Mouse (Mus musculus): ENCODE measurements around the gene Ormdl1.
"Not testable (repeated sequence)": the region's sequence is repeated elsewhere in the genome, so short reads cannot be mapped to it uniquely, and the experiment has no call there.

Gene Ormdl1

GRCm38 (mm10) chr1:53296581-53297383, at the start of gene Ormdl1, which contains the start of the genes Pms1 and Gm28778:
TSS of gene Ormdl1 (plus strand) at chr1:53297095.
TSS of gene Pms1 (minus strand) at chr1:53297018.
TSS of gene Gm28778 (plus strand) at chr1:53297111.
- peak; percentile 95 for DNase-seq

DNA sequence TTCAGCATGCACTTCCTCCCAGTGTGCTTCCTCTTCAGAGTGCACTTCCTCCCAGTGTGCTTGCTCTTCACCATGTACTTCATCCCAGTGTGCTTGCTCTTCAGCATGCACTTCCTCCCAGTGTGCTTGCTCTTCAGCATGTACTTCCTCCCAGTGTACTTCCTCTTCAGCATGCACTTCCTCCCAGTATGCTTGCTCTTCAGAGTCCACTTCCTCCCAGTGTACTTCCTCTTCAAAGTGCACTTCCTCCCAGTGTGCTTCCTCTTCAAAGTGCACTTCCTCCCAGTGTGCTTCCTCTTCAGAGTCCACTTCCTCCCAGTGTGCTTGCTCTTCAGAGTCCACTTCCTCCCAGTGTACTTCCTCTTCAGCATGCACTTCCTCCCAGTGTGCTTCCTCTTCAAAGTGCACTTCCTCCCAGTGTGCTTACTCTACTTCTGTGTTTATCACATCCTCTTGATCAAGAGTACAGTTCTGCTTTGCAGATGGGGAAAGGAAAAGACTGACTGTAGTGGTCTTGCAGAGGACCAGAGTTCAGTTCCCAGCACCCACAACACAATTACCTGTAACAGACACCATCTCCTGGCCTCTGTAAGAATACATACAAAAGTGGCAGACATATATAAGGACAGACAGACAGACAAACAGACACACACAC, 31.8 kb upstream of the Ormdl1 start:
- DNase-seq = not testable (repeated sequence)

GRCm38 (mm10) chr1:53269901-53270300, 27.0 kb upstream of the Ormdl1 start:
- DNase-seq = no peak

- peak; percentile 22 for DNase-seq
Observed at GRCm38 (mm10) chr1:53272646-53273045, 24.2 kb upstream of the Ormdl1 start.

- no peak for DNase-seq
Observed at GRCm38 (mm10) chr1:53291197-53291596, 5.7 kb upstream of the Ormdl1 start.

- DNase-seq = no peak
Observed at GRCm38 (mm10) chr1:53300506-53300905, 3.6 kb downstream of the Ormdl1 start.

GRCm38 (mm10) chr1:53312989-53313967, 16.4 kb downstream of the Ormdl1 start, which contains the start of gene Osgepl1:
TSS of gene Osgepl1 (plus strand) at chr1:53313624.
- DNase-seq = peak; percentile 83

GRCm38 (mm10) chr1:53321662-53322344, 24.9 kb downstream of the Ormdl1 start:
- DNase-seq = no peak

DNA sequence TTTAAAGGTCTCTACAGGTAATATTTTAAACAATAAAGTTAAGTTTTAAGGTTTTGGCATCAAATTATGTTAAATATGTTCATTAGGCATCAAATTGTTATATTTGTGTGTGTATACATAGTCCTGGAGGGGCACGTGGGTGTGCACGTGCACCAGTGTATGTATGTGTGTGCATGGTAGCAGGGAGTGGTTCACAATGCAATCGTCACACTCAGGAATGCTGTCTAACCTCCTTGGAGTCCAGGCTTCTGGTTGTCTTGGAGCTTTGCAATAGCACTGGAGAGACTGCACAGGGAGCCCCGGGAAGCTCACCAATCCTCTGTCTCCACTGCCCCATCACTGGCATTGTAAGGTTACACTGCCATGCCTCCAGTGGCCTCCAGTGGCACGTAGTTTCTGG, 26.4 kb downstream of the Ormdl1 start:
- DNase-seq = no peak

DNA sequence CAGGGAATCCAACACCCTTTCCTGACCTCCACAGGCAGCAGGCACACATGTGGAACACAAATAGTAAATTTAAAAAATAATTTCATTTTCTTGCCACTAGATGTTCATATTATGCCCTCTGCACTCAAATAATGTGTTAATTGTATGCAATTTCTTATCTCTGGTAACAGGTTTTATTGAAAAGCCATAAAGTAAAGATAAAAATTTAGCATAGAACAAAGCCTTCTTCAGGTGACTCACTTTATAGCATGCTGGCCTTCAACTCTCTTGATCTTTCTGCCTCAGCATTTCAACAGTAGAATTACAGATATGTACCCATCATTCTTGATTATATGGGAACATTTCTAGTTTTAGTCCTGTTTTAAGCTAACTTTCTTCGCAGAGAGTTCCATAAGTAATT, 27.4 kb downstream of the Ormdl1 start:
- no peak for DNase-seq

DNA sequence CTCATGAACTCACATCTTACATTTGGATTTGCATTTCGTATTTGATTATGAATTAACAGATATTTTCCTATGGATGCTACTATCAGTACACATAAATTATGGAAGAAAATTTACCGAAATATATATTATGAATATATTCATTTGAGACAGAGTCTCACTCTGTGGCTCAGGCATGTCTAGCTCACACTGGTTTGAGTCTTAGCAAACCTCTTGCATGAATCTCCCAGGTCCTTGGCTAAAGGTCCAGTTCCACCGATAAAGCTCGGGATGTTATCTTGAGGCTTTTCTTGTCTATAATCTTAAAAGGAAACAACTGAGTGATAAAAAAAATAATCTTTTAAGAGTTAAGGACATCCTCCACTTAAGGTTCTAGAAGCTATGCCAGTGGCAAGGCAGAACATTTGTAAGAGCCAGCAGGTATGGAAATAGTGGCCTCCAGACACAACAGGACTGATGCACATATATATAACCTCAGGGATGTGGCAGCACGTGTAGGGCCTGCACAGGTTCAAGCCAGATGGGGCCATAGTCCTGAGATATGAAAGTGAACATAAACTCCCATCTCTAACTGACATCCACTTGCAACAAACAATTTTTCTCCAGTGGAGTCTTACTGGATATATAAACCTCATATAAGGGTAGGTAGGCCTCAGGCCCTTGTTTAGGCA, 28.1 kb downstream of the Ormdl1 start:
- no peak for DNase-seq

GRCm38 (mm10) chr1:53333527-53333926, 36.6 kb downstream of the Ormdl1 start:
- DNase-seq = not testable (repeated sequence)

- DNase-seq = no peak
Observed at GRCm38 (mm10) chr1:53335465-53335864, 38.6 kb downstream of the Ormdl1 start.

DNA sequence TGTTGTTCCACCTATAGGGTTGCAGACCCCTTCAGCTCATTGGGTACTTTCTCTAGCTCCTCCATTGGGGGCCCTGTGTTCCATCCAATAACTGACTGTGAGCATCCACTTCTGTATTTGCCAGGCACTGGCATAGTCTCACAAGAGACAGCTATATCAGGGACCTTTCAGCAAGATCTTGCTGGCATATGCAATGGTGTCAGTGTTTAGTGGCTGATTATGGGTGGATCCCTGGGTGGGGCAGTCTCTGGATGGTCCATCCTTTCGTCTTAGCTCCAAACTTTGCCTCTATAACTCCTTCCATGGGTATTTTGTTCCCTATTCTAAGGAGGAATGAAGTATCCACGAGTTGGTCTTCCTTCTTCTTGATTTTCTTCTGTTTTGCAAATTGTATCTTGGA, 40.5 kb downstream of the Ormdl1 start:
- not testable (repeated sequence) for DNase-seq

DNA sequence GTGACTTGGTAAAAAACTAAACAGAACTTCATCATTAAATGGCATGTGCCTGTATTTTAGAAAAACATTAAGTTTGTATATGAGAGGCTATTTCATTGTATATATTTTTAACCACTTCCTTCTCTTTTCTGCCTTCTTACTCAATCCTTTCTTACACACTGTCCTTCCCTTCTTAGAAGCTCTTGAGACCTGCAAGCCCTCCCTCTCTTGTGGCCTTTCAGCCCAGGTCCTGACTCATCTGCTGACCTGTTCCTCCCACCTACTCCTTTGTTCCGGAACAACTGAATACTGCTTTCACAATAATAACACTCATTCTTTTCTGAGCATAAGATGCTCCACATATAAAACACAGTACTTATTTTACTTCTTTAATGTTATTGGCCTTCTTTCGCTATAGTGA, 44.2 kb downstream of the Ormdl1 start:
- DNase-seq = no peak

GRCm38 (mm10) chr1:53352327-53353261, 55.7 kb downstream of the Ormdl1 start, which contains the start of the genes Asdurf, Gm28551 and Asnsd1:
TSS of gene Asdurf (minus strand) at chr1:53352619.
TSS of gene Gm28551 (minus strand) at chr1:53352667.
TSS of gene Asnsd1 (minus strand) at chr1:53352752.
- peak; percentile 97 for DNase-seq

DNA sequence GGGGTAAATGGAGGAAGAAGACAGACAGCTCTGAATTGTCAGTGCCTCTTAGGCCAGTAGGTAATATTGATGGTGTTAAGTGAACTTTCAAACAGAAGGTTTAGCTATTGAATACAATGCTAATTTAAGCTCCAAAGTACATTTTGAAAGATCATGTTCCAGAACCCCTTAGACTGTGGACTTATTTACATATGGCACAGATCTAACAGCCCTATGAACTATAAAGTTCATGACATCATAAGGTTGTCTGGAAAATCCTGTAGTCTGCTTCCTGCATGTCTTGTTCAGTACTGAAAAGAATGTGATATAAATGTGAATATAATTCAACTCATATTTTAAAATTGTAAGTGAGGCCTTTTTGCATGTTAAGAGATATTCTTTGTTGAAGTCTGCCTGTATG, 62.1 kb downstream of the Ormdl1 start:
- no peak for DNase-seq

Data from layer of hippocampus, adult 9-11 months (tissue).